Mouse (Mus musculus) adrenal gland (tissue): ENCODE results near the gene Gper1.
"Not testable (repeated sequence)": the region's sequence is repeated elsewhere in the genome, so short reads cannot be mapped to it uniquely, and the experiment has no call there.

Experiments
- intact Hi-C: fragments of 180-260 bp; cut with DNase I; formaldehyde crosslinking; loops from one replicate; pipeline ENCODE4 v1.15.1; 2025

The Gper1 gene

DNA sequence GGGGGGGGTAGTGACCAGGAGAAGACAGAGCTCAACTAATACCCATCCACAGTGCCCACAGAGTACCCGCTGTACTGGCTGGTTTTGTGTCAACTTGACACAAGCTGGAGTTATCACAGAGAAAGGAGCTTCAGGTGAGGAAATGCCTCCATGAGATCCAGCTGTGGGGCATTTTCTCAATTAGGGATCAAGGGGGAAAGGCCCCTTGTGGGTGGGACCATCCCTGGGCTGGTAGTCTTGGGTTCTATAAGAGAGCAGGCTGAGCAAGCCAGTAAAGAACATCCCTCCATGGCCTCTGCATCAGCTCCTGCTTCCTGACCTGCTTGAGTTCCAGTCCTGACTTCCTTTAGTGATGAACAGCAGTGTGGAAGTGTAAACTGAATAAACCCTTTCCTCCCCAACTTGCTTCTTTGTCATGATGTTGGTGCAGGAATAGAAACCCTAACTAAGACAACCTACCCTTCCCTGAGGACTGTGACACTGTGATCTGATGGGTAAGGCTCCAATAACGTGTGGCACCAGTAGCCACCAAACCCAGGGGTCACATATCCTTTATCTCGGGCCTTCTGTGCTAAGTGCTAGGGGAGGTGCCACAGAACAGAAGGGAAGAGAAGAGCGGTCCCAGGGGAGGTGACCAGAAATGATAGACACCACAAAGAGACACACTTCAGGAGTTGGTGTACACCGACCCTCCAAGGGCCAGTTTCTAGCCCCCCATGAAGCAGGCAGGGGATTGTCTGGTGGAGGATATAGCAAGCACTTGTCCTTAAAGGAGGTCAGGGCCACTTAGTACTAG is 32.4 kb upstream of the Gper1 start:
- intact Hi-C loops, result not testable (repeated sequence)

GRCm38 (mm10) chr5:139391309-139391990 is 31.5 kb upstream of the Gper1 start:
- intact Hi-C loops, result no loop called here

GRCm38 (mm10) chr5:139392219-139393196 is 30.4 kb upstream of the Gper1 start:
- intact Hi-C loops, result no loop called here

DNA sequence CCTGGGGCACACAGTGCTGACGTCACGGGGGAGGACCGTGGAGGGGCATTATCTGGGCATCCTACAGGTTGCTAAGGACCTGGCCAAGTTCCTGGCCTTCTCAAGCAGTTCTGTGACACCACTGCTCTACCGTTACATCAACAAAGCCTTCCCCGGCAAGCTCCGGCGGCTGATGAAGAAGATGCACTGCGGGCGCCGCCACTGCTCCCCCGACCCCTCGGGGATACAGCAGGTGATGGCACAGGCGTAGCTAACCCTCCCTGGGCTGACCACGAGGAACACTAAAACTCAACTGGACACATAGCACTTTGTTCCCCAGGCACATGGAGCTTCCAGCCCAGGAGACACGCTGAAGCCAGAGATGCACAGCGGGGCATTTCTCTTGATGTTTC is 29.8 kb upstream of the Gper1 start:
- intact Hi-C loops, result no loop called here

DNA sequence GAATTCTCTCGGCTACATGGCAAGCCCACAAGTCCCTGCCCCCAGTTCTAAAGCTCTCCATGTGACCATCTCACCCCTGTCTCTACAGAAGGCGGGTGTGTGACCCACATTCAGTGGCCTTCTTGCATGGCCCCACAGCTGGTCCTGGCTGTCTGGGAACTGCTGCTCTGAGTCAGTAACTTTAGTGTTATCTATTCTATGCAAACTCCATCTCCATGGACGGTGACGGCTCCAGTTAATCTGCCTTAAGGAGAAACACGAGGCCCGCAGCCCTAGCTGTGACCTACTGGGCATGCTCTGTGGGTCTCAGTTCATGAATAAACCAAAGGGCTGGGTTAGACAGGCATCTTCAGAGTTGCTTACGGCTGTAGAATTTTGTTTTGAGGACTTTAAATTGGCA is 28.6 kb upstream of the Gper1 start:
- intact Hi-C loops, result no loop called here

- intact Hi-C loops, result no loop called here
Measured at GRCm38 (mm10) chr5:139395528-139395927, 27.4 kb upstream of the Gper1 start.

GRCm38 (mm10) chr5:139397359-139397916 is 25.5 kb upstream of the Gper1 start:
- intact Hi-C loops, result no loop called here

DNA sequence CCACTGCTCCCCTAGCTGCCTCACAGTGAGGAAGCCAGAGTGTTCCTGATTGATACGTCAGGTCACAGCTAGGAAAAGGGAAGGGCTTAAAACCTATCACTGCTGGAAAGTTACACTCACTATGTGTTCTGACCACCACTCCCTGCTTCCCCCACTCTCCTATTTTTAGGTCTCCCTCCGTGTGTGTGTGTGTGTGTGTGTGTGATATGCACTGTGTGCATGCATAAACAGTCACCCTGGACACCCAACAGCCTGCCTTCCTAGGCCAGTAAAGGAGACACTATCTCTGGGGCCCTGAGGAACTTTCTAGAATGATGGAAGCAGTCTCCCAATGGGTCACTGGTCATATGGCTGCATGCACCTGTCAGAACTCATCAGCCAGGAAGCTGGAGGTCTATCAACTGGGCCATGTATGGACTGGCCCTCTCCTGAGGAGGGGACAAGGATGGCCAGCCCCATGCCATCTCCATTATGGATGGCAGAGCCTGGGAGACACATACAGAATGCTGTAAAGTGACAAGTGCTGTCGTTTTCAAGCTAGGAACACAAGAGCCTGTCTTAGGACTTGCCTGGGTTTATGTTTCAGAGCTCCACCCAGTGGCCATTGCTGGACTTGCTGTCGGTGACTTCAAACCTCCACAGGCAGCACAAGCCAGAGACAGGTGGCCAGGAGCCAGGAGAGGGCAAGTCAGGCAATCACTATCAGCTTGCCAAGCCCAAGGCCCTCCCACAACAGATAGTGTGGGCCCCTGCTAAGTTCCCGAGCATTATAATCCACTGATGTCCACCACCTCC is 24.8 kb upstream of the Gper1 start:
- intact Hi-C loops, result loop anchor here (1.0 kb wide), 1 partner anchor 34 kb away; no protein-coding TSS in a partner anchor

- intact Hi-C loops, result loop anchor here (1.0 kb wide), 1 partner anchor 34 kb away; no protein-coding TSS in a partner anchor
Measured at GRCm38 (mm10) chr5:139398786-139399185, 24.2 kb upstream of the Gper1 start.

DNA sequence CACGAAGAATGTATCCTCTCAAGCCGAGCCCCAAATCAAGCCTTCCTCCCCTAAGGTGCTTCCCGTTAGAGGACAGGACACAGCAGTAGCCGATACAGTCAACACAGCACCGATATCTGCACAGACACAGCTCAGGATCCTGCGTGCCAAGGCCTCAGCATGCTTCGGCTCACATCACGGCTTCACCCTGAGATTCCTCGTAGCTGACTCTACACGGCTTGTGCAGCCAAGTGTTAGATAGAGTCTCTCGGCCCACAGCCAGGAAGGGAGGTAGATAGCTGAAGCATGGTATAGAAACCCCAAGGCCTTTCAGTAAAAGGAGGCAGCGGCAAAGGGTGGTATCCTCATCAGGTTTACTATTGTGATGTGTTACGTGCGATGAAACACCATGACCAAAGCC is 23.0 kb upstream of the Gper1 start:
- intact Hi-C loops, result no loop called here

DNA sequence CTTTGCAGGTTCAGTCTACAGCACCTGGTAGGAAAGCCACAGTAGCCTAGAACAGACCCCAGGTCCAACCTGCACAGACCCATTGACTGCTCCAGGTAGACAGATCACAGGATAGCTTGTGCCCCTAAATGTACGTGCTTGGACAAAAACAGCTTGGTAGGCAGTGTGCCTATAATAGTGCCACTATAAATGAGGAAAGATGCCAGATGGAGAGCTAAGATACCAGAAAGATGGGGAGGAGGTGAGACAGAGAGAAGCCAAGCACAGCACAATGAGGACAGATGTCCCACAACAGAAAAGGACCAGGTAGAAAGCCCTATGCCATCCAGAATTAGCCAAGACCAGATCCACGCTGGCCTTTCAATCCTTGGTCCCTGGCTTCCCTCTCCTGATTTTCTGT is 20.8 kb upstream of the Gper1 start:
- intact Hi-C loops, result no loop called here

- intact Hi-C loops, result no loop called here
Measured at GRCm38 (mm10) chr5:139403692-139404260, 19.2 kb upstream of the Gper1 start.

DNA sequence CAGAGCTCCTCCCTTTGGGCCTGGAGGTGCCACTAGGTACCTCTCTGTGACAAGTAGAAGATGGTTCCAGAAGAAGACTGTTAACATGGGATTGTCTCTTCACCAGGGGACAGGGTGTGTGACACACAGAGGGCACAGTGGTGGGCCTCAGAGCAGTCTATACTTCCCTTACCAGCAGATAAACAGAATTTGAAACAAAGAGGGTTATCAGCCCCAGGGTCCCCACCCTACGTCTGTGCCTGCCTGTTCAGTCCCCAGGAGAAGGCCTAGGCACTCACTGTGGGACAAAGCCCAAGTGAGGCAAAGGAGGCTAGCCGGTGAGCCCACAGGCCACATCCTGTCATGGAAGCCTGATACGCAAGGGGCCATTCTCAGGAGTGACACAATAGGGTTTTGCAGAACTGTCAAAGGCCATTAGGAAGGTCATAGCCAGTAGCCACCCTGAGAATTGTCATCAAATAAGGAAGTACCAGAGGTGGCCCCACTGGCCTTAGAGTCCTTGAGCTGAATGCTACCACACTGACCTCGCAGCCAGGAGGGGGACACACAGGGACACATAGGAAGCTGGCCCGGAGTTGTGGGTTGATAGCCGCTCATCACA is 18.1 kb upstream of the Gper1 start, which contains the start of gene C130050O18Rik:
TSS of gene C130050O18Rik (plus strand) at position 480 of the 601 bp plus-strand sequence.
- intact Hi-C loops, result no loop called here

DNA sequence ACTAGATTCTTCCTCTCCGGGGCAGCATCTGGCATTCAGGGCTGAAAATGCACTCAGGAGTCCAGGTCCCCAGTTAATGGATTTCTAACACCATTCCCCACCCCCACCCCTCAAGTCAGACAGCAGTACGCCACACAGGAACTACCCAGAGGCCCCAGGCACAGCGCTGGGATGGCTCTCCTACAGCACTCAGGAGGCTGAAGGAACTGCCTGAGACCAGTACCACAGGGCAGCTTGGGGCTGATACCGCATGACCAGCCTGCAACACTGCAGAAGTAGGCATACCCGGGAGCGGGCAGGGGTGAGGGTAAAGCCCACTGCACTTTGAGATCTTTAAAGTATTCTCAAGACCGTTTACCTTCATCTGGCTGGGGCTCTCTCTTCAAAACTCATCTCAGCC is 17.5 kb upstream of the Gper1 start:
- intact Hi-C loops, result no loop called here

GRCm38 (mm10) chr5:139405953-139406352 is 17.0 kb upstream of the Gper1 start:
- intact Hi-C loops, result no loop called here

DNA sequence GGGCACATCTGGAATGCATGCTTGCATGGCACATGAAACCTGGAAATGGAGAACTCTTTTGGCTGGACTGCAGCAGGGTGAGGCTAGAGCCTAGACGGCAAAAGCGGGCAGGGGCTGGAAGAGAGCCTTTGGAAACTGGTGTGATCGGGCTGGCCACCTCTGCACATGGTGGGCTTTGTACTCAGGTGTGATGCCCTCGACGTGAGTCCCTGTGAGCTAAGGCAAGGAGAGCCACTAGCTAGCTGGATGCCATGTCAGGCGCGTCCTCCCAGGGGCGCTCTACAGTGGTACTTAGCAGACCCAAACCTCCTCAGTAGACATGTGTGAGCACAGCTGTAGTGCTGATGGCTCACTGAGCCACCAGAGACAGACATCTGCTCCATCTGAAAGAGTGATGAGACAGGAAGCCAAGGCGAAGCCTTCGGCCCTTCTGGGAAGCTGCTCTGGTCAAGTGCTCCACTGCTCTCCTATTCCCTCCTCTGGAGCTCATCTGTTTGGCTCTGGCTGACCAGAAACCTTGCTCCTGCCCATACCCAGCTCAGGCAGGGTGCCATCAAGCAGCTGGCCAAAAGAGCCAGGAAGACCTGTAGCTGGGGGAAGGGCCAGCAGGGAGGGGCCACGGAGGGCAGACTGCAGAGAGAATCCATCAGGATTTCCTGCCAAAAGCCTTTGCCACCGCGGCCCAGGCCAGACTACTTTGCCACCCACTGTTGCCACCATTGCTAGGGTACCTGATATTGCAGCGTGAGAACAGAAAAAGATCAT is 15.6 kb upstream of the Gper1 start:
- intact Hi-C loops, result no loop called here

DNA sequence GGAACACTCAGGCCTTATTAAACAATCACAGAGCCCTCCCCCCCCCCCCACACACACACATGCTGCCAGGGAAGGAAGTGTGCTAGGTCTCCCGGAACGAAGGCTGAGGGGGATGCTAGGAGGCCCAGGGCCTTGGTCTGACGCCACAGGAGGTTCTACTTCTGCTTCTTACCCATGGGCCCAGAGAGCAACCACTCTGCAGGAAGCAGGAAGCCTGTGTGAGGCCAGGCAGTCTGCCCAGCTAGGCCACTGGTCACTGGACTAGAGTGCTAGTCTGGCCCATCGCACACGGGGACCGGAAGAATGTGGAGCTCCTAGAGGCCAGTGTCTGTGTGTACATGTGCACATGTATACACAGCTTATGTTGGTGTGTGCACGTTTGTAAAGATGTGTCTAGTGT is 14.4 kb upstream of the Gper1 start:
- intact Hi-C loops, result no loop called here

DNA sequence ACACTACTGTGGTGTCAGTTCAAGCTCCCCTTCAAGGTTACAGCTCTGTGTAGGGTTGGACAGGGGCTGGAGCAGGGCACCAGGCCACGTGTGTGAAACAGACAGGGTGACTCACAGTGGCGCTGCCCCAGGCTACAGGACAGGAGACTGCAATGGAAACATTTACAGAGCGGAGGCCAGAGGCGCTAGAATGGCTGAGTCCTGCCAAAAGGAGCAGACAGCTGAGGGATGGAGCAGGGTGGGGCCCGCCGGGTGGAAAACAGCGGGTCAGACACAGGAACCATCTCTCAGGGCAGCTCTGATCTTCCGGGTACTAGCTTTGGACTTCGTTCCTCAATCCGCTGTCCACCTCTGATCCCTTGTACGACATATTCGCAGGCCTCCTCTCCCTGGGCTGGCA is 13.5 kb upstream of the Gper1 start:
- intact Hi-C loops, result no loop called here

DNA sequence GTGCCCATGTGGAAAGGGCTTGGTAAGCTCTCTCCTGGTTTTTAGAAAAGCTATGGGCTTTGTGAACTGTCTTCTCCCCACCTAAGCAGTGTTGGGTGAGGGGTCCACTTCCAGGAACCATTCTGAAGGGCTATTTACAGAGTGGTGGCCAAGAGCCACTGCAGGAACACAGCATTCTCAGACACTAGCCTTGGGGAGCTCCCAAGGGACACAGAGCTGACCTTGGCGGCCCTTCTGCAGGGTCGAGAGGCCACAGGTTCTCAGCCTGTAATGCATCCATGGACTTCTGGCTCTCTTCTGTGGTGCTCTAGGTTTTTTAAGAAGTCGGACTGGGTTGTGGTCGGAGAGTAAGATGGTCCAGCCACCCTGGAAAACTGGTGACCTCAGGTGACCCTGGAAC is 12.9 kb upstream of the Gper1 start:
- intact Hi-C loops, result loop anchor here (5.0 kb wide), 1 partner anchor 57 kb away; no protein-coding TSS in a partner anchor
